Mouse (Mus musculus) megakaryocyte, embryonic 14.5 days (primary cell): ENCODE measurements around the gene Rbms3.

ENCODE experiments used
- FLI1 ChIP-seq: IDR thresholded peaks from 2 replicates; pipeline ENCODE4 v1.6.1; 2012; ENCODE audit warnings: low read length, inconsistent platforms, mixed read lengths
- GATA1 ChIP-seq: IDR thresholded peaks from 3 replicates; pipeline ENCODE4 v1.6.1; 2012; ENCODE audit warnings: mixed read lengths, low read length, inconsistent platforms, borderline replicate concordance

DNA sequence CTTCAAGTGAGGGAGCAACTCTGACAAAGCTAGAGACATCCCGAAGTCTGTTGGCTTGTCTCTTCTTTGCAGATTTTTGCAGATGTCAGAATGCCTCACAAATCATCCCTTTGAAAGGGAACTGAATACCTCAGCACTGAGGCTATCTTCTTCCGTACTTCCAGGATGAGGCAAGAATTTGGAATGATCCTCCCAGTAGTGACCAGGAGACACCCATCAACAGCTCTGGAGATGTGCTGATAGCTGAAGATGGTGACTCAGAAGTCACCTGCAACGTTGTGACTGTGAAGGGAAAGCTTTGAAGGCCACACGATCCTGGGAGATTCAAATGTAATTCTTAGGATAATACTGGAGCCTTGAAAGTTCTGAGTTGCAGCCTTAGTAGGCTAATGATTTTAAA lies 720.2 kb downstream of the Rbms3 start:
- TF ChIP-seq GATA1 (no peak), FLI1 (no peak)
